Mouse (Mus musculus) regulatory T cell (primary cell): Measurements from ENCODE around the gene Kcne1.

Source experiments
- in situ Hi-C: fragments of 300-600 bp; cut with MboI, MseI; formaldehyde crosslinking; loops from one replicate; pipeline ENCODE4 v1.15.1; 2025; ENCODE audit warnings: high pct_unique_total_duplicates

Kcne1 gene

GRCm38 (mm10) chr16:92359229-92359628 lies at the start of gene Kcne1:
Kcne1 (minus strand) TSS chr16:92359468.
- in situ Hi-C loops, result no loop called here

GRCm38 (mm10) chr16:92407883-92408282 lies 48.6 kb upstream of the Kcne1 start:
- in situ Hi-C loops, result no loop called here

GRCm38 (mm10) chr16:92404141-92404540 lies 44.9 kb upstream of the Kcne1 start:
- in situ Hi-C loops, result no loop called here

- in situ Hi-C loops, result no loop called here
These were observed 43.8 kb upstream of the Kcne1 start for GRCm38 (mm10) chr16:92403069-92403468.

- in situ Hi-C loops, result no loop called here
These were observed 42.9 kb upstream of the Kcne1 start for GRCm38 (mm10) chr16:92402216-92402615.

GRCm38 (mm10) chr16:92401206-92401605 lies 41.9 kb upstream of the Kcne1 start:
- in situ Hi-C loops, result no loop called here

- in situ Hi-C loops, result loop anchor here (5.0 kb wide), 1 partner anchor 43 kb away; no protein-coding TSS in a partner anchor
These were observed 40.5 kb upstream of the Kcne1 start for GRCm38 (mm10) chr16:92399490-92400458.

GRCm38 (mm10) chr16:92398574-92399118 lies 39.4 kb upstream of the Kcne1 start:
- in situ Hi-C loops, result loop anchor here (5.0 kb wide), 1 partner anchor 44 kb away; no protein-coding TSS in a partner anchor

GRCm38 (mm10) chr16:92397745-92398573 lies 38.7 kb upstream of the Kcne1 start:
- in situ Hi-C loops, result loop anchor here (5.0 kb wide), 1 partner anchor 44 kb away; no protein-coding TSS in a partner anchor

GRCm38 (mm10) chr16:92393732-92394131 lies 34.5 kb upstream of the Kcne1 start:
- in situ Hi-C loops, result no loop called here

- in situ Hi-C loops, result no loop called here
These were observed 28.4 kb upstream of the Kcne1 start for GRCm38 (mm10) chr16:92387692-92388091.

GRCm38 (mm10) chr16:92385062-92385461 lies 25.8 kb upstream of the Kcne1 start:
- in situ Hi-C loops, result no loop called here

- in situ Hi-C loops, result no loop called here
These were observed 24.1 kb upstream of the Kcne1 start for GRCm38 (mm10) chr16:92383412-92383811.

- in situ Hi-C loops, result no loop called here
These were observed 23.2 kb upstream of the Kcne1 start for GRCm38 (mm10) chr16:92382508-92382907.

GRCm38 (mm10) chr16:92381092-92381491 lies 21.8 kb upstream of the Kcne1 start:
- in situ Hi-C loops, result no loop called here

- in situ Hi-C loops, result no loop called here
These were observed 17.7 kb upstream of the Kcne1 start for GRCm38 (mm10) chr16:92376976-92377375.

GRCm38 (mm10) chr16:92371623-92372022 lies 12.4 kb upstream of the Kcne1 start:
- in situ Hi-C loops, result no loop called here

GRCm38 (mm10) chr16:92369260-92369659 lies 10.0 kb upstream of the Kcne1 start:
- in situ Hi-C loops, result no loop called here

- in situ Hi-C loops, result no loop called here
These were observed 6.2 kb upstream of the Kcne1 start for GRCm38 (mm10) chr16:92365477-92365876.

- in situ Hi-C loops, result no loop called here
These were observed 1.4 kb upstream of the Kcne1 start for GRCm38 (mm10) chr16:92360711-92361110.

GRCm38 (mm10) chr16:92358734-92359133 lies 534 bp downstream of the Kcne1 start:
- in situ Hi-C loops, result no loop called here

GRCm38 (mm10) chr16:92357566-92357965 lies 1.7 kb downstream of the Kcne1 start:
- in situ Hi-C loops, result no loop called here
